Mouse (Mus musculus): ENCODE measurements around the gene AI661453. TPM values are rescaled to one million over a fixed set of nuclear protein-coding genes. Genes with fewer than 3 reads are reported as not detected.
A peak's percentile ranks its signal among the peaks of the same experiment; 100 is the strongest.

The AI661453 gene
- polyA plus RNA-seq, 1 experiment = 2.8 TPM

DNA sequence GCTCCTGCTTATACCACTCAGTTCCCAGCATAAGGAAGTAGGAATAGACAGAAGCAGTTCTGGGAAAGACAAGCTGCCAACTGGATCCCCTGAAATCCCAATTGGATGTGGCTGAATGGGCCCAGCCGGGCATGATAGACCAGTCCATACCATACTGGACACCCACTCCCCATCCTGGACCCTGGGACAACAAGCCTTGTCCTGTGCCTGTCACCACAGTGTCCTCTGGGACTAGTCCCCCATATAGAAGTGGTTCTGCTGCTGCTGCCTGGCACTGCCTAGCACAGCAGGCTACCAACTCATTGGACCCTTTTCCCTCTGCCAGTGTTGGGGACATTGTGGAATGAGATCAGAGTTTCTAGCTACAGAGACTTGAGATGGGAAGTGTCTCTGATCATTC lies 69.6 kb downstream of the AI661453 start:
- H3K4me1 ChIP-seq (ENCODE audit: control insufficient read depth, insufficient read depth, low read length) = peaks cover 47% of the 10 kb centered on the region
- H3K27ac ChIP-seq (ENCODE audit: insufficient read depth, low read depth, low read length) = no peak overlapping the region
- H3K4me3 ChIP-seq (ENCODE audit: insufficient read depth, low read length) = no peak overlapping the region
- TF ChIP-seq CTCF (IDR thresholded peaks at IDR 0.05; ENCODE audit: low read depth, low read length) = no peak

DNA sequence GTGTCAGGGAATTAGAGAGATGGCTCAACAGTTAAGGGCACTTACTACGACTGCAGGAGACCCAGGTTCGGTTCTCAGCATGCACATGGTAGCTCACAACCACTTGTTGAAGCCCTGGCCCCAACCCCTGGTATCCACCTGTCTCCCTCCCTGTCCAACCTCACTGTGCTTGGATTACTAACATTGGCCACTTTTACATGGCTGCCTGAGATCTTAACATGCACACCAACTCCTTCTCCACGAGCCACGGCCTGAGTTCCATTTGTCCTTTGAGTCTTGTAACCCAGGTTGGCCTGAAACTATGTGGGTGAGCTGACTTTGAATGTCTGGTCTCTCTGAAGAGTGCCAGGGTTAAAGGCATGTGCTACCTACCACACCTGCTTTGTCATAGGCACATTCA lies 70.3 kb downstream of the AI661453 start:
- no peak overlapping the region for H3K4me3 ChIP-seq (ENCODE audit: insufficient read depth, low read length)
- peaks cover 45% of the 10 kb centered on the region for H3K4me1 ChIP-seq (ENCODE audit: control insufficient read depth, insufficient read depth, low read length)
- TF ChIP-seq CTCF (IDR thresholded peaks at IDR 0.05; ENCODE audit: low read depth, low read length) (no peak), POLR2A (IDR thresholded peaks at IDR 0.05; ENCODE audit: borderline replicate concordance, low read depth, low read length) (no peak)
- no peak overlapping the region for H3K27ac ChIP-seq (ENCODE audit: insufficient read depth, low read depth, low read length)

DNA sequence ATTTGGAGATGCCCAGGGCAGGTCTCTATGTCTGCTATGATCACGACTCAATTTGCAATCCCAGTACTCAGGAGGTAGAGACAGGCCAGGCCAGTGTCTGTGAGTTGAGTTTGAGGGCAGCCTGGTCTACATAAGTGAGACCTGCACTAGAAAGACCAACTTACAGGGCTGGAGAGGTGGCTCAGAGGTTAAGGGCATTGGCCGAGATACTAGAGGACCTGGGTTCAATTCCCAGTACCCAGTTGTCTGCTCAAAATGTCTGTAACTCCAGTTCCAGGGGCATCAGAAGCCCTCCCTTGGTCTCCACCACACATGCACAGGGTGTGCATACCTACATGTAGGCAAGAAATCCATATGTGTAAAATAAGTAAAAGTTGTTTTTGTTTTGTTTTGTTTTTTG lies 71.1 kb downstream of the AI661453 start:
- Histone ChIP-seq H3K4me1 (ENCODE audit: control insufficient read depth, insufficient read depth, low read length) (peaks cover 43% of the 10 kb centered on the region), H3K4me3 (ENCODE audit: insufficient read depth, low read length) (no peak overlapping the region), H3K27ac (ENCODE audit: insufficient read depth, low read depth, low read length) (no peak overlapping the region)
- TF ChIP-seq POLR2A (IDR thresholded peaks at IDR 0.05; ENCODE audit: borderline replicate concordance, low read depth, low read length) (no peak), CTCF (IDR thresholded peaks at IDR 0.05; ENCODE audit: low read depth, low read length) (no peak)

DNA sequence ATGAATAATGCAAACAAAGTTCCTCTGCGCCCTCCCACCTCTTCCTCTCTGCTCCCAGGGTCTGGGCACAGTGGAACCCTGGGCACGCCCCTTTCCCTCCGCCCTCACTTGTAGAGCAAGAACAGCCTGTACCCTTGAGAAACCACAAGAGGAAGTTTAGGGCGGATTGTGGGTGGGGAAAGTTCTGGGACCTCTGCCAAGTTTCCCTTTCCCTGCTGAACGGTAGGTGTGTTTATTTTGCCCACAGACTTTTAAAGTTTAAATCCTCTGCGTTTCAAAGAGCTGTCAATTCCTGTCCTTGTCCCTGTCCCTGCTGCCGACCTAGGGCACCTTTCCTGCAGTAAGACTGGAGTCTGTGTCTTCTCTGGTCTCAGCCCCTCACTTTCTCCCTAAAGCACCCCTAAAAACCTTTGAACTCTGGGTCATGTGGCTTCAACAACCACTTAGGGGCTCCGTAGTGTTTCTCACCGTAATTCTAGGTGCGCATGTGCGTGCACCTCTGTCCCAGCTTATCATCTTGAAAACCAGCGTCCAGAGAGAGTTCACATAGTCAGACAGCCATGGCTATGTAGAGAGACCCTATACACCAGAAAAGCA lies 71.7 kb downstream of the AI661453 start:
- H3K4me3 ChIP-seq (ENCODE audit: insufficient read depth, low read length) = peak overlapping the region; percentile 59

DNA sequence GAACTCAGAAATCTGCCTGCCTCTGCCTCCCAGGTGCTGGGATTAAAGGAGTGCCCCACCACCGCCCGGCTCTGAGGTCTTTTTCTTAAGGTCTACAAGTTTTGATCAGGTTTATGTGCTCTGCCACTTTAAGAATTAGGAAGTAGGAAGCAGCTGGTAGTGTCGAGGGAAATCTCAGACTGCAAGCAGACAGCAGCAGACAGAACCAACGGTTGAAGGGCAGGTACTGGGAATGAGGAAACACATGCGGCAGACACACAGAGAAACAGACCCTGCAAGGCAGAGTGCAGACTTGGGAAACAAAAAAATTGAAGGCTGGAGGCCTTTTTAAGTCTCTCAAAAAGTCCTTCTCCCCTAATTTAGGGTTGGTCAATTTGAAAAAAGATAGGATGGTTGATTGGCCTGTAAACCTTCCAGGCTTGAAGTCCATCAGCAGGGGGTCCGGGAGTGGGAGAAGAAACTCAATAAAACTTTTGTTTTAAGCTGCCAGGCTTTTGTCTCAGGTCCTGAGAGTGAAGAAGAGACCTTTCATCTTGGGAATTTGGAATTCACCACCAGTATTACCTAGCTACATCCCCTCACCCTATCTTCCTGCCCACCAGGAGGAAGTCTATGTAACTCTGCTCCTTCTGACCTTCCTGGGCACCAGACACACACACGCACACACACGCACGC lies 72.8 kb downstream of the AI661453 start:
- Histone ChIP-seq H3K27ac (ENCODE audit: insufficient read depth, low read depth, low read length) (peak overlapping the region; percentile 45), H3K4me3 (ENCODE audit: insufficient read depth, low read length) (no peak overlapping the region; the same call in 1 of the 2 replicates), H3K4me1 (ENCODE audit: control insufficient read depth, insufficient read depth, low read length) (peaks cover 40% of the 10 kb centered on the region)
- TF ChIP-seq CTCF (IDR thresholded peaks at IDR 0.05; ENCODE audit: low read depth, low read length) = no peak
- TF ChIP-seq POLR2A (IDR thresholded peaks at IDR 0.05; ENCODE audit: borderline replicate concordance, low read depth, low read length) = no peak

More for the DNA sequence above, 71.7 kb downstream of the AI661453 start:
- TF ChIP-seq POLR2A (IDR thresholded peaks at IDR 0.05; ENCODE audit: borderline replicate concordance, low read depth, low read length) (no peak), CTCF (IDR thresholded peaks at IDR 0.05; ENCODE audit: low read depth, low read length) (no peak)
- Histone ChIP-seq H3K27ac (ENCODE audit: insufficient read depth, low read depth, low read length) (peak overlapping the region; percentile 93), H3K4me1 (ENCODE audit: control insufficient read depth, insufficient read depth, low read length) (peaks cover 43% of the 10 kb centered on the region)

DNA sequence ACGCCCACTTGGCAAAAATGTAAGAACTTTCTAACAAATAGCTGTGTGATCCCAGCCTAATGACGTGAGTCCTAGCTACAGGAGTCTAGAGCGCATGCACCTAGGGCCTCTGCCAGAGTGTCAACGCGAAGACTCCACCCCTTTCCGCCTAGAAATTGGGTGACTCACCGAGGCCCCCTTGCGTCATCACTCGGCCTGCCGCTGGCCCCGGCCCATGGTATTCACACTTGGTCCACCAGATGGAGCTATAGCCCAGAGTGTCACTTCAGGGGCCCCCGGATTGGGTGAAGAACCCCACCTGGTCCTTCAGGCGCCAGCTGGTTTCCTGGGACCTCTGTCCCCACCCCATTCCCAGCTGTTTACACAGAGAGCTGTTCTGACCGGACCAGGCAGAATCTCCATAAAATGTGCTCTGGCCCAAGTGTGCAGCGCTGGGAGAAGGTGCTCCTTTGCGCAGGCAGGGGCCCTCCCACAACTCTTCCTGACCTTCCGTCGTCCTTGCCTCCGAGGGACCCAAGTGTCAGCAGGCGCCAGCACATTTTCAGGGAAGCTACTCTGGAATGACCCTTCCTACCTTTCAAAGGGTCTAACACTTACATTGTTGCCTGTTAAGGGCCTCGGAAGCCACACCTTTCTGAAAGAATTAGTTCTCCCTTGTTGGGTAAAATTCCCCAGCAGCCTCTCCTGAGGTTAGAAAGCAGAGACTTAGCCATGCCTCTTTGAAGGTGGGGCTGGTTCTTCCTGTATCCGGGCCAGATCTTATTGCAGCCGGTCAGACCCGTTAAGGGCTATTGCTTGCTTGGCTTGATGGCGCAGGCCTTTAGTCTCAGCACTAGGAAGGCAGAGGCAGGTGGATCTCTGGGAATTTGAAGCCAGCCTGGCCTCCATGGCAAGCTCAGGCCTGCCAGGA lies 75.0 kb downstream of the AI661453 start:
- no peak overlapping the region for H3K4me3 ChIP-seq (ENCODE audit: insufficient read depth, low read length)
- no peak overlapping the region for H3K27ac ChIP-seq (ENCODE audit: insufficient read depth, low read depth, low read length)
- TF ChIP-seq CTCF (IDR thresholded peaks at IDR 0.05; ENCODE audit: low read depth, low read length) (peak; percentile 94), POLR2A (IDR thresholded peaks at IDR 0.05; ENCODE audit: borderline replicate concordance, low read depth, low read length) (no peak)
- H3K4me1 ChIP-seq (ENCODE audit: control insufficient read depth, insufficient read depth, low read length) = peaks cover 23% of the 10 kb centered on the region

DNA sequence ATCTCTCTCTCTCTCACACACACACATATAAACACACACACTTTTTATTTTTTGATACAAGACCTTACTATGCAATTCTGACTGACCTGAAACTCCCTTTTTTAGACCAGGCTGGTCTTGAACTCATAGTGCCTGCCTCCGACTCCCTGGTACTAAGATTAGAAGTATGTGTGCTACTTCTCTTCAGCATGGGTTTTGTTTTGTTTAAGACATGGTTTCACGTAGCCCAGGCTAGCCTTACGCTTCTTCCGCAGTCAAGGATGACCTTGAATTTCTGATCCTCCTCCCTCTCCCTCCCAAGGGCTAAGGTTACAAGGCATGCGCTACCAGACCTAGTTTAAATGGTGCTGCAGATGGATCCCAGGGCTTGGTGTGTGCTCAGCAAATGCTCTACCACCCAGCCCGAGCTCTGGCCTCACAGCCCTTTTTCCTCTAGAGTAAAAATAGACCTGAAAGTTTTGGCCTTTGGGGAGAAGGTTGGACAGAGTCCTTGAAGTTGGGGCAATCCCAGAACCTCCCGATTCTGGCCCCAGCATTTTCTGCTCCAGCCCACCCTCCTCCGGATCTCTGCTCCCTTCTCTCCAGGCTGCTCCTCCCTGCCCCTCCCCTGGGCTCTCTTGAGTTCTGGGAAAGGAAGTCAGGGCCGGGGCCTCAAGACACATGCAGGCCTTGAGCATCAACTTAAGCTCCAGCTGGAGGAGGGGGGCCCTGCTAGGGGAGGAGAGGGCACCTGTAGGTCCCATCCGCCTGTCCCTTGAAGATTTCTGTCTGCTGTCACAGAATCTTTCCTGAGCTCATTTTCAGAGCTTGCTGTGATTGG lies 76.8 kb downstream of the AI661453 start:
- TF ChIP-seq POLR2A (IDR thresholded peaks at IDR 0.05; ENCODE audit: borderline replicate concordance, low read depth, low read length) = no peak
- no peak for TF ChIP-seq CTCF (IDR thresholded peaks at IDR 0.05; ENCODE audit: low read depth, low read length)

DNA sequence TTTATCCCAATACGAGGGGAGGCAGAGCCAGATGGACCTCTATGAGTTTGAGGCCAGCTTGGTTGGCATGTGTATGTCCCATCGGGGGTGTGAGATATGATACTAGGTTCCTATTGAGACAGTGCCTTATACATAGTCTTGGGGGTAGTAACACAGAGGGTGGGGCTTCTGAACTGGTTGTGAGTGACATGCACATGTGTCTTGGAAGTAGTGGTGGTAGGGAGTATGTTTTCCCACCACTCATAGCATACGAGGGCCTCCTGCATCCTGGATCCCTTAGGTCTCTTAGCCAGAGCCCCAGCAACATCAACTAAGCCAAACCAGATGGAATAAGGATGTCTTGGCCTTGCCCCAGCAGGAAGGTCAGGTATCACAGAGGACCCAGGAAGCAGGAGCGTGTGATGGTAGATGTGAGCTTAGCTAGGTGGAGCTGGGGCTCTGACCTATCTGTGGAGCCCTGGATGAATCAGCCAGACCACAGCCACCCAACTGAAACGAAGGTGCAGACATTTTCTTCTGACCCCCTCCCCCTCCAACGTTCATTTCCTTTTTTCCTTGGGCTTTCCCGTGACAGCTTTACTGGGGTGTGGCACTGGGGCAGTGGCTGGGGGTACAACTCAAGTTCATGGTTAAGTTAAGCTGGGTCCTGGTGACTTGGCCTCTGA lies 78.9 kb downstream of the AI661453 start:
- no peak overlapping the region for H3K4me3 ChIP-seq (ENCODE audit: insufficient read depth, low read length)
- peaks cover 7% of the 10 kb centered on the region for H3K4me1 ChIP-seq (ENCODE audit: control insufficient read depth, insufficient read depth, low read length)
- H3K27ac ChIP-seq (ENCODE audit: insufficient read depth, low read depth, low read length) = no peak overlapping the region
- no peak for TF ChIP-seq CTCF (IDR thresholded peaks at IDR 0.05; ENCODE audit: low read depth, low read length)
- no peak for TF ChIP-seq POLR2A (IDR thresholded peaks at IDR 0.05; ENCODE audit: borderline replicate concordance, low read depth, low read length)

More for the DNA sequence above, 76.8 kb downstream of the AI661453 start:
- H3K4me3 ChIP-seq (ENCODE audit: insufficient read depth, low read length) = no peak overlapping the region
- no peak overlapping the region for H3K27ac ChIP-seq (ENCODE audit: insufficient read depth, low read depth, low read length)
- H3K4me1 ChIP-seq (ENCODE audit: control insufficient read depth, insufficient read depth, low read length) = peaks cover 13% of the 10 kb centered on the region

DNA sequence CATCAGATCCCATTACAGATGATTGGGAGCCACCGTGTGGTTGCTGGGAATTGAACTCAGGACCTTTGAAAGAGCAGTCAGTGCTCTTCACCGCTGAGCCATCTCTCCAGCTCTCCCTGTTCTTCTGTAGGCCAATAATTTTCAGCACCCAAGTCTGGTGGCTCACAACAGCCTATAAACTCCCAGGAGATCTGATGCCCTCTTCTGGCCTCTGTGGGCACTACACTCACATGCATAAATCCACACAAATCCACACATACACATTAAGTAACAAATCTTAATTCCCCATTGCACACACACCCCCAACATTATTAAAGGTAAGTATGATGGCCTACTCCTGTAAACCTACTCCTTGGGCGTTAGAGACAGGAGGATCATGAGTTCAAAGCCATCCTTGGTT lies 79.8 kb downstream of the AI661453 start:
- H3K4me1 ChIP-seq (ENCODE audit: control insufficient read depth, insufficient read depth, low read length) = peaks cover 4% of the 10 kb centered on the region
- no peak overlapping the region for H3K4me3 ChIP-seq (ENCODE audit: insufficient read depth, low read length)
- no peak overlapping the region for H3K27ac ChIP-seq (ENCODE audit: insufficient read depth, low read depth, low read length)
- no peak for TF ChIP-seq CTCF (IDR thresholded peaks at IDR 0.05; ENCODE audit: low read depth, low read length)
- TF ChIP-seq POLR2A (IDR thresholded peaks at IDR 0.05; ENCODE audit: borderline replicate concordance, low read depth, low read length) = no peak

All from bone marrow macrophage, adult 2 months (primary cell).